Mouse (Mus musculus): ENCODE measurements at regions not wholly inside any gene's neighbourhood (a gene's known extent, or its start where the extent isn't known, plus 50 kb on each side); places are given as distances from the start of the nearest gene placed in this dataset.

DNA sequence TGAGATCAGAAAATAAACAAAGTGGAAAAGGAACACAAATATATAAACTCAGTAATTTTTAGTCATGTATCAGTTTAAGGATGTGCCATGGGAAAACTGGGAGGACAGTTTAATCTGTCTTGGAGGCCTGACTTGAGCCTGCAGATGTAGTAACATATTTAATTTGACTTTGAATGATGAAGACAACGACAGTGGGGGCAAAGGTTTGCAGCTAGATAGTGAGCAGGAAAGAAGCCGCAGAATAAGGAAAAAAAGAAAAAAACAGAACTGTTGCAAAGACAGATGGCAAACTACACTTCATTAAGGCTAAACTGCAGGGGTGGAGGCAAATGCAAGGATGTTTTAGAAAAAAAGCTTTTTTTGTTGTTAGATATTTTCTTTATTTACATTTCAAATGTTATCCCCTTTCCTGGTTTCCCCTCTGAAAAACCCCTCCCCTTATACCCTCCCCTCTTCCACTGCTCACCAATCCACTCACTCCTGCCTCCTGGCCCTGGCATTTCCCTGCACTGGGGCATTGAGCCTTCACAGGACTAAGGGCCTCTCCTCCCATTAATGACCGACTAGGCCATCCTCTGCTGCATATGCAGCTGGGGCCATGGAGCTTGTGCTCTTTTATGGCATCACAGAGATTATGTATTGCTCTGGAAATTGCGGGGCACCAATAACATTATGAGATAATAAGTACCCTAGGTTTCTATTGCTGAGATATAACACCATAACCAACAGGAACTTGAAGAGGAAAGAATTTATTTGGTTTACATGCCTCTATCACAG lies 58.5 kb upstream of the Reg3g start:
- Histone ChIP-seq H3K4me2 (ENCODE audit: low read depth, low read length) (no peak overlapping the region), H3K4me3 (ENCODE audit: low read depth, low read length) (no peak overlapping the region), H3K27ac (replicated peaks; ENCODE audit: low read depth, low read length) (no peak overlapping the region), H3K4me1 (ENCODE audit: control insufficient read depth, insufficient read depth, low read length) (no peaks in the 10 kb centered on the region), H3K9me3 (ENCODE audit: control insufficient read depth, low read length) (no peaks in the 10 kb centered on the region), H3K36me3 (ENCODE audit: control insufficient read depth, insufficient read depth, low read length) (no peaks in the 10 kb centered on the region), H3K9ac (ENCODE audit: low read depth, low read length) (no peak overlapping the region), H3K27me3 (replicated peaks; ENCODE audit: control insufficient read depth, insufficient read depth, low read length) (no peaks in the 10 kb centered on the region)
- ATAC-seq (ENCODE audit: low read depth) (no peak), DNase-seq (ENCODE audit: low spot score) (no peak)
- WGBS, result 63% methylated on average over 4 of the region's 4 CpGs

Data from embryonic facial prominence, embryonic 14.5 days (tissue).